Comparison of ENCODE assay signal across 8 mouse cellular contexts in genomic region chr7:126760391-126760802, GRCm38 (mm10). TPM values are rescaled to one million over a fixed set of nuclear protein-coding genes. Genes with fewer than 3 reads are reported as not detected.
A peak's percentile ranks its signal among the peaks of the same experiment; 100 is the strongest.
DNase-seq lines count a peak whose midpoint lies in the region; ATAC-seq lines count a peak whose summit lies in the region.

No protein-coding gene starts in this region.

- peak overlapping the region; percentile 87 for H3K9ac ChIP-seq in embryonic facial prominence, embryonic 12.5 days
- H3K9ac ChIP-seq in heart, embryonic 13.5 days = peak overlapping the region; percentile 98
- peak overlapping the region; percentile 92 for H3K9ac ChIP-seq in kidney, embryonic 16.5 days (replicated peaks; ENCODE audit: low read length)

- 14% methylated on average over 3 of the region's 3 CpGs for WGBS in embryonic facial prominence, embryonic 12.5 days
- WGBS in heart, embryonic 13.5 days = 21% methylated on average over 3 of the region's 3 CpGs
- 17% methylated on average over 3 of the region's 3 CpGs for WGBS in kidney, embryonic 16.5 days

- H3K4me3 ChIP-seq in embryonic facial prominence, embryonic 12.5 days = peak overlapping the region; percentile 77
- peak overlapping the region; percentile 92 for H3K4me3 ChIP-seq in heart, embryonic 13.5 days
- peak overlapping the region; percentile 88 for H3K4me3 ChIP-seq in kidney, embryonic 16.5 days (ENCODE audit: low read length)

- H3K27ac ChIP-seq in embryonic facial prominence, embryonic 12.5 days = peak overlapping the region; percentile 86
- peak overlapping the region; percentile 94 for H3K27ac ChIP-seq in heart, embryonic 13.5 days (replicated peaks)
- peak overlapping the region; percentile 95 for H3K27ac ChIP-seq in kidney, embryonic 16.5 days (ENCODE audit: low read length)

- H3K4me1 ChIP-seq in embryonic facial prominence, embryonic 12.5 days = peaks cover 27% of the 10 kb centered on the region
- H3K4me1 ChIP-seq in heart, embryonic 13.5 days = peaks cover 35% of the 10 kb centered on the region
- peaks cover 27% of the 10 kb centered on the region for H3K4me1 ChIP-seq in kidney, embryonic 16.5 days (ENCODE audit: insufficient read depth, low read length)

- peaks cover 25% of the 10 kb centered on the region for H3K36me3 ChIP-seq in embryonic facial prominence, embryonic 12.5 days
- peaks cover 37% of the 10 kb centered on the region for H3K36me3 ChIP-seq in heart, embryonic 13.5 days
- H3K36me3 ChIP-seq in kidney, embryonic 16.5 days (ENCODE audit: insufficient read depth, low read length) = peaks cover 20% of the 10 kb centered on the region

- H3K9me3 ChIP-seq in embryonic facial prominence, embryonic 12.5 days = no peaks in the 10 kb centered on the region
- no peaks in the 10 kb centered on the region for H3K9me3 ChIP-seq in heart, embryonic 13.5 days
- no peaks in the 10 kb centered on the region for H3K9me3 ChIP-seq in kidney, embryonic 16.5 days (ENCODE audit: low read length)

- no peak for ATAC-seq in embryonic facial prominence, embryonic 12.5 days (ENCODE audit: insufficient number of reproducible peaks, insufficient read depth, low FRiP score, low TSS enrichment)
- peak; percentile 28; the same call in 1 of the 2 replicates for ATAC-seq in heart, embryonic 13.5 days (ENCODE audit: extremely low read depth, insufficient number of reproducible peaks, low FRiP score, low TSS enrichment)
- peak; percentile 74 for ATAC-seq in kidney, embryonic 16.5 days (ENCODE audit: low FRiP score, low TSS enrichment)

- H3K27me3 ChIP-seq in embryonic facial prominence, embryonic 12.5 days = no peaks in the 10 kb centered on the region
- no peaks in the 10 kb centered on the region for H3K27me3 ChIP-seq in heart, embryonic 13.5 days (replicated peaks)
- no peaks in the 10 kb centered on the region for H3K27me3 ChIP-seq in kidney, embryonic 16.5 days (ENCODE audit: insufficient read depth, low read length)

- peak overlapping the region; percentile 88 for H3K4me2 ChIP-seq in embryonic facial prominence, embryonic 12.5 days (replicated peaks)
- H3K4me2 ChIP-seq in heart, embryonic 13.5 days = peak overlapping the region; percentile 92
- peak overlapping the region; percentile 84 for H3K4me2 ChIP-seq in kidney, embryonic 16.5 days (replicated peaks; ENCODE audit: low read depth, low read length)

- DNase-seq in 416B (ENCODE audit: low read depth) = peak; percentile 46
- DNase-seq in adrenal gland, adult 8-10 months = peak; percentile 61
- DNase-seq in lung, postnatal 4 days = peak; percentile 89 to 96
- DNase-seq in testis, postnatal 14 days (ENCODE audit: low spot score) = peak; percentile 77
- no peak for DNase-seq in frontal cortex, postnatal 14 days (ENCODE audit: low spot score in 2 of 2)

RNA-seq across cellular contexts. Expression of gene Mapk3, which starts 1.0 kb away (rescaled TPM):
- 100 to 1,000 TPM; 117 to 195 (median 156) TPM for total RNA-seq in adrenal gland, adult 8-10 months (2022)
- 52.2 and 54.5 TPM in 2 replicates for polyA plus RNA-seq in embryonic facial prominence, embryonic 12.5 days (2016; fragmentation: Nextera tagmentation; extraction: Ambion mirVana)
- polyA plus RNA-seq in heart, embryonic 13.5 days (2015; fragmentation: Nextera tagmentation; extraction: Ambion mirVana) = 57.5 and 65.5 TPM in 2 replicates
- 77.9 and 79.5 TPM in 2 replicates for polyA plus RNA-seq in kidney, embryonic 16.5 days (2015; fragmentation: Nextera tagmentation; extraction: Ambion mirVana)

RNA-seq across cellular contexts. Expression of gene Gdpd3, which starts 5.7 kb away (rescaled TPM):
- 1 to 10 TPM; 1.8 to 9.2 (median 5.6) TPM for total RNA-seq in adrenal gland, adult 8-10 months (2022)
- polyA plus RNA-seq in embryonic facial prominence, embryonic 12.5 days (2016; fragmentation: Nextera tagmentation; extraction: Ambion mirVana) = 1.00 and 1.6 TPM in 2 replicates
- 1.2 and 1.4 TPM in 2 replicates for polyA plus RNA-seq in heart, embryonic 13.5 days (2015; fragmentation: Nextera tagmentation; extraction: Ambion mirVana)
- 1.8 and 2.0 TPM in 2 replicates for polyA plus RNA-seq in kidney, embryonic 16.5 days (2015; fragmentation: Nextera tagmentation; extraction: Ambion mirVana)

RNA-seq across cellular contexts. Expression of gene Ypel3, which starts 16.4 kb away (rescaled TPM):
- total RNA-seq in adrenal gland, adult 8-10 months (2022) = 100 to 1,000 TPM; 114 to 148 (median 125) TPM
- polyA plus RNA-seq in embryonic facial prominence, embryonic 12.5 days (2016; fragmentation: Nextera tagmentation; extraction: Ambion mirVana) = 118 and 119 TPM in 2 replicates
- polyA plus RNA-seq in heart, embryonic 13.5 days (2015; fragmentation: Nextera tagmentation; extraction: Ambion mirVana) = 79.1 and 86.2 TPM in 2 replicates
- polyA plus RNA-seq in kidney, embryonic 16.5 days (2015; fragmentation: Nextera tagmentation; extraction: Ambion mirVana) = 95.8 and 101 TPM in 2 replicates

RNA-seq across cellular contexts. Expression of gene Tbx6, which starts 20.9 kb away (rescaled TPM):
- under 1 TPM in 3 of 4 experiments, not detected in 1; 0.35 to 0.74 (median 0.56) TPM for total RNA-seq in adrenal gland, adult 8-10 months (2022)
- polyA plus RNA-seq in embryonic facial prominence, embryonic 12.5 days (2016; fragmentation: Nextera tagmentation; extraction: Ambion mirVana) = 0.61 and 0.85 TPM in 2 replicates
- 0.32 and 0.33 TPM in 2 replicates for polyA plus RNA-seq in heart, embryonic 13.5 days (2015; fragmentation: Nextera tagmentation; extraction: Ambion mirVana)
- 0.29 and 0.78 TPM in 2 replicates for polyA plus RNA-seq in kidney, embryonic 16.5 days (2015; fragmentation: Nextera tagmentation; extraction: Ambion mirVana)

RNA-seq across cellular contexts. Expression of gene Ppp4c, which starts 31.9 kb away (rescaled TPM):
- 100 to 1,000 TPM in 1 of 4 experiments, 10 to 100 TPM in 3; 85.9 to 100 (median 94.9) TPM for total RNA-seq in adrenal gland, adult 8-10 months (2022)
- polyA plus RNA-seq in embryonic facial prominence, embryonic 12.5 days (2016; fragmentation: Nextera tagmentation; extraction: Ambion mirVana) = 362 and 385 TPM in 2 replicates
- polyA plus RNA-seq in heart, embryonic 13.5 days (2015; fragmentation: Nextera tagmentation; extraction: Ambion mirVana) = 151 and 166 TPM in 2 replicates
- 267 and 271 TPM in 2 replicates for polyA plus RNA-seq in kidney, embryonic 16.5 days (2015; fragmentation: Nextera tagmentation; extraction: Ambion mirVana)

Comparison
In these comparisons a context has a peak if more than half of its experiments do, and no peak if none do; other contexts are left out.
1. DNase-seq: peak in 416B (single experiment), adrenal gland, adult 8-10 months (single experiment), lung, postnatal 4 days (2 of 2) and testis, postnatal 14 days (single experiment); none in frontal cortex, postnatal 14 days (0 of 2).
2. Peak in every context shown above with its lines, with median percentiles within 50 percentile points of each other: H3K27ac ChIP-seq, H3K4me2 ChIP-seq, H3K4me3 ChIP-seq and H3K9ac ChIP-seq.